Mouse (Mus musculus) megakaryocyte, embryonic 14.5 days (primary cell): ENCODE measurements at regions not wholly inside any gene's neighbourhood (a gene's known extent, or its start where the extent isn't known, plus 50 kb on each side); places are given as distances from the start of the nearest gene placed in this dataset.

ENCODE experiments used
- FLI1 ChIP-seq: IDR thresholded peaks from 2 replicates; pipeline ENCODE4 v1.6.1; 2012; ENCODE audit warnings: low read length, inconsistent platforms, mixed read lengths
- GATA1 ChIP-seq: IDR thresholded peaks from 3 replicates; pipeline ENCODE4 v1.6.1; 2012; ENCODE audit warnings: mixed read lengths, low read length, inconsistent platforms, borderline replicate concordance

GRCm38 (mm10) chr10:56642656-56643055, 265.5 kb downstream of the Gja1 start:
- TF ChIP-seq FLI1 (no peak), GATA1 (no peak)
